26 mouse cellular contexts compared by ENCODE assay signal in the genomic region with DNA sequence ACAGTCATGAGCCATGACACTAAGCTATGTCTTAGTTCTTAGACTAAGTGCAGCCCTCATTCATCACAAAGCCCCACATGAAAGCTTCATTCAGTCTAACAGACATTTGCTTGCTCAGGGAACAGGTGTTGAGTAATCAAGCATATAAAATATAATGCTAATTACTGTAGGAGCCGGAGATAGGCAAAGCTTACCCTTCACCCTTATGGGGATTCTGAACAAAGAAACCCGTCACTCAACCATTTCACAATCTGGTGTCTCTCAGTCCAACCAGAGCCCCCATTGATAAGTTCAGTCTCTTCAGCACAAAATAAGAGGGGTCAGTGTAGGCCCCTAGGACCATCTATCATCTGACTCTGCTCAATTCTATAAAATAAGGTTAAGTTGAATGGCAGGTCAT.
DNase-seq lines count a peak whose midpoint lies in the region; ATAC-seq and TF ChIP-seq lines count a peak whose summit lies in the region.
"Had no signal": no experiment of that assay in that cellular context is flagged by ENCODE, and none has a peak within 500 bp of the region (broad histone marks: within the 10 kb centered on the region; RNA-seq: fewer than 3 reads in every experiment).

No protein-coding gene starts in this region.

- 32% methylated on average over 2 of the region's 2 CpGs for WGBS in forebrain, embryonic 14.5 days
- WGBS in forebrain, postnatal 0 days = 34% methylated on average over 2 of the region's 2 CpGs
- WGBS in midbrain, embryonic 11.5 days = 54% methylated on average over 2 of the region's 2 CpGs
- 36% methylated on average over 2 of the region's 2 CpGs for WGBS in midbrain, embryonic 15.5 days
- WGBS in hindbrain, embryonic 12.5 days = 44% methylated on average over 2 of the region's 2 CpGs

- no peaks in the 10 kb centered on the region for H3K36me3 ChIP-seq in forebrain, embryonic 14.5 days (ENCODE audit: control insufficient read depth, insufficient read depth, low read length)
- no peaks in the 10 kb centered on the region for H3K36me3 ChIP-seq in forebrain, postnatal 0 days (ENCODE audit: insufficient read depth)
- H3K36me3 ChIP-seq in midbrain, embryonic 11.5 days (ENCODE audit: control insufficient read depth, insufficient read depth, low read length) = no peaks in the 10 kb centered on the region
- H3K36me3 ChIP-seq in midbrain, embryonic 15.5 days (replicated peaks) = no peaks in the 10 kb centered on the region
- no peaks in the 10 kb centered on the region for H3K36me3 ChIP-seq in hindbrain, embryonic 12.5 days
- H3K36me3 ChIP-seq: embryonic facial prominence, embryonic 13.5 days; heart, embryonic 10.5 days; heart, embryonic 15.5 days; limb, embryonic 13.5 days; lung, embryonic 15.5 days; midbrain, embryonic 10.5 days; neural tube, embryonic 12.5 days had no signal

- no peak overlapping the region for H3K9ac ChIP-seq in forebrain, embryonic 14.5 days (ENCODE audit: low read length)
- no peak overlapping the region for H3K9ac ChIP-seq in forebrain, postnatal 0 days
- no peak overlapping the region for H3K9ac ChIP-seq in midbrain, embryonic 11.5 days (ENCODE audit: low read length)
- no peak overlapping the region for H3K9ac ChIP-seq in midbrain, embryonic 15.5 days
- no peak overlapping the region for H3K9ac ChIP-seq in hindbrain, embryonic 12.5 days
- H3K9ac ChIP-seq: embryonic facial prominence, embryonic 13.5 days; heart, embryonic 15.5 days; limb, embryonic 13.5 days; lung, embryonic 15.5 days; neural tube, embryonic 12.5 days had no signal

- no peak overlapping the region for H3K4me3 ChIP-seq in forebrain, embryonic 14.5 days (ENCODE audit: low read depth, low read length)
- H3K4me3 ChIP-seq in forebrain, postnatal 0 days (ENCODE audit: low read depth, low read length) = no peak overlapping the region
- no peak overlapping the region for H3K4me3 ChIP-seq in midbrain, embryonic 11.5 days (ENCODE audit: low read depth, low read length)
- no peak overlapping the region for H3K4me3 ChIP-seq in midbrain, embryonic 15.5 days
- no peak overlapping the region for H3K4me3 ChIP-seq in hindbrain, embryonic 12.5 days
- H3K4me3 ChIP-seq: embryonic facial prominence, embryonic 13.5 days; heart, embryonic 10.5 days; heart, embryonic 15.5 days; limb, embryonic 13.5 days; lung, embryonic 15.5 days; midbrain, embryonic 10.5 days; neural tube, embryonic 12.5 days had no signal

- no peak overlapping the region for H3K4me2 ChIP-seq in forebrain, embryonic 14.5 days (ENCODE audit: low read length)
- H3K4me2 ChIP-seq in forebrain, postnatal 0 days (ENCODE audit: low read depth) = no peak overlapping the region
- H3K4me2 ChIP-seq in midbrain, embryonic 11.5 days = no peak overlapping the region
- no peak overlapping the region for H3K4me2 ChIP-seq in midbrain, embryonic 15.5 days
- no peak overlapping the region for H3K4me2 ChIP-seq in hindbrain, embryonic 12.5 days (replicated peaks)
- H3K4me2 ChIP-seq: embryonic facial prominence, embryonic 13.5 days; heart, embryonic 15.5 days; limb, embryonic 13.5 days; liver, embryonic 11.5 days; lung, embryonic 15.5 days; neural tube, embryonic 12.5 days had no signal

- H3K4me1 ChIP-seq in forebrain, embryonic 14.5 days (ENCODE audit: control insufficient read depth, insufficient read depth, low read length) = peaks cover 2% of the 10 kb centered on the region; the same call in 1 of the 2 replicates
- H3K4me1 ChIP-seq in forebrain, postnatal 0 days (ENCODE audit: insufficient read depth) = no peaks in the 10 kb centered on the region
- no peaks in the 10 kb centered on the region for H3K4me1 ChIP-seq in midbrain, embryonic 11.5 days (ENCODE audit: control insufficient read depth, insufficient read depth, low read length)
- H3K4me1 ChIP-seq in midbrain, embryonic 15.5 days = no peaks in the 10 kb centered on the region
- H3K4me1 ChIP-seq in hindbrain, embryonic 12.5 days = no peaks in the 10 kb centered on the region
- H3K4me1 ChIP-seq: embryonic facial prominence, embryonic 13.5 days; heart, embryonic 10.5 days; heart, embryonic 15.5 days; limb, embryonic 13.5 days; lung, embryonic 15.5 days; midbrain, embryonic 10.5 days; neural tube, embryonic 12.5 days had no signal

- H3K27ac ChIP-seq in forebrain, embryonic 14.5 days (ENCODE audit: low read depth, low read length) = no peak overlapping the region
- no peak overlapping the region for H3K27ac ChIP-seq in forebrain, postnatal 0 days (ENCODE audit: low read depth, low read length)
- no peak overlapping the region for H3K27ac ChIP-seq in midbrain, embryonic 11.5 days (ENCODE audit: low read depth, low read length)
- no peak overlapping the region for H3K27ac ChIP-seq in midbrain, embryonic 15.5 days
- no peak overlapping the region for H3K27ac ChIP-seq in hindbrain, embryonic 12.5 days
- H3K27ac ChIP-seq: embryonic facial prominence, embryonic 13.5 days; heart, embryonic 10.5 days; heart, embryonic 15.5 days; limb, embryonic 13.5 days; lung, embryonic 15.5 days; midbrain, embryonic 10.5 days; neural tube, embryonic 12.5 days had no signal

- no peaks in the 10 kb centered on the region for H3K27me3 ChIP-seq in forebrain, embryonic 14.5 days (replicated peaks; ENCODE audit: control insufficient read depth, insufficient read depth, low read length)
- no peaks in the 10 kb centered on the region for H3K27me3 ChIP-seq in forebrain, postnatal 0 days (ENCODE audit: insufficient read depth, low read length)
- H3K27me3 ChIP-seq in midbrain, embryonic 11.5 days (ENCODE audit: control insufficient read depth, insufficient read depth, low read length) = no peaks in the 10 kb centered on the region
- no peaks in the 10 kb centered on the region for H3K27me3 ChIP-seq in midbrain, embryonic 15.5 days (replicated peaks)
- H3K27me3 ChIP-seq in hindbrain, embryonic 12.5 days = no peaks in the 10 kb centered on the region
- H3K27me3 ChIP-seq: embryonic facial prominence, embryonic 13.5 days; heart, embryonic 15.5 days; limb, embryonic 13.5 days; lung, embryonic 15.5 days; neural tube, embryonic 12.5 days; Patski had no signal

- TF ChIP-seq CTCF in forebrain, postnatal 0 days (IDR thresholded peaks at IDR 0.05; ENCODE audit: low read depth) = no peak

- no peaks in the 10 kb centered on the region for H3K9me3 ChIP-seq in forebrain, embryonic 14.5 days (replicated peaks; ENCODE audit: control insufficient read depth, low read length)
- no peaks in the 10 kb centered on the region for H3K9me3 ChIP-seq in forebrain, postnatal 0 days (ENCODE audit: low read length)
- no peaks in the 10 kb centered on the region for H3K9me3 ChIP-seq in midbrain, embryonic 11.5 days (ENCODE audit: control insufficient read depth, low read length)
- no peaks in the 10 kb centered on the region for H3K9me3 ChIP-seq in midbrain, embryonic 15.5 days
- no peaks in the 10 kb centered on the region for H3K9me3 ChIP-seq in hindbrain, embryonic 12.5 days (replicated peaks)
- H3K9me3 ChIP-seq: embryonic facial prominence, embryonic 13.5 days; heart, embryonic 10.5 days; heart, embryonic 15.5 days; limb, embryonic 13.5 days; lung, embryonic 15.5 days; midbrain, embryonic 10.5 days; neural tube, embryonic 12.5 days had no signal

- peak; percentile 57; the same call in 1 of the 2 replicates for ATAC-seq in forebrain, embryonic 14.5 days
- ATAC-seq in forebrain, postnatal 0 days = no peak
- peak; percentile 61 for ATAC-seq in midbrain, embryonic 11.5 days (ENCODE audit: low FRiP score)
- ATAC-seq in midbrain, embryonic 15.5 days (replicated peaks) = no peak
- peak; percentile 73; the same call in 1 of the 2 replicates for ATAC-seq in hindbrain, embryonic 12.5 days (ENCODE audit: low FRiP score)
- ATAC-seq: intestine, embryonic 16.5 days; Patski had no signal

- peak; percentile 70 for DNase-seq in forebrain, embryonic 14.5 days (ENCODE audit: low spot score)
- no peak for DNase-seq in forebrain, postnatal 0 days
- DNase-seq in midbrain, embryonic 11.5 days (ENCODE audit: low spot score, missing footprints) = no peak
- DNase-seq in left cerebral cortex, adult 18-20 months (ENCODE audit: low spot score in 2 of 2) = no peak
- DNase-seq in left cerebral cortex, adult 11 months (ENCODE audit: low spot score) = no peak
- DNase-seq: adrenal gland, postnatal 10 days; cerebellum, adult 11 months; cerebellum, adult 9-10 months; cerebellum, postnatal 36 days; gastrocnemius, postnatal 25 days; kidney, adult 8-10 months; kidney, postnatal 10 days; thymus, adult 2 months; thymus, postnatal 36 days had no signal

Comparison
In these comparisons a context has a peak if more than half of its experiments do, and no peak if none do; other contexts are left out.
1. ATAC-seq: peak in forebrain, embryonic 14.5 days (single experiment), midbrain, embryonic 11.5 days (single experiment) and hindbrain, embryonic 12.5 days (single experiment); none in forebrain, postnatal 0 days (single experiment) and midbrain, embryonic 15.5 days (single experiment).